Mouse (Mus musculus): ENCODE measurements at regions not wholly inside any gene's neighbourhood (a gene's known extent, or its start where the extent isn't known, plus 50 kb on each side); places are given as distances from the start of the nearest gene placed in this dataset.

GRCm38 (mm10) chr13:54285968-54286367 lies 85.2 kb upstream of the Cplx2 start:
- H3K36me3 ChIP-seq: no peaks in the 10 kb centered on the region
- H3K9me3 ChIP-seq (replicated peaks): no peaks in the 10 kb centered on the region
- WGBS: 74% methylated on average over 10 of the region's 10 CpGs
- H3K4me3 ChIP-seq (replicated peaks): no peak overlapping the region
- no peak overlapping the region for H3K4me2 ChIP-seq
- peaks cover 21% of the 10 kb centered on the region for H3K4me1 ChIP-seq
- no peak overlapping the region for H3K9ac ChIP-seq (replicated peaks)
- no peaks in the 10 kb centered on the region for H3K27me3 ChIP-seq (replicated peaks)
- ATAC-seq (ENCODE audit: low FRiP score): no peak
- H3K27ac ChIP-seq (replicated peaks): no peak overlapping the region

GRCm38 (mm10) chr13:54286616-54287015 lies 84.5 kb upstream of the Cplx2 start:
- no peak for ATAC-seq (ENCODE audit: low FRiP score)
- peaks cover 15% of the 10 kb centered on the region for H3K4me1 ChIP-seq
- no peaks in the 10 kb centered on the region for H3K27me3 ChIP-seq (replicated peaks)
- no peak overlapping the region for H3K4me3 ChIP-seq (replicated peaks)
- H3K4me2 ChIP-seq: no peak overlapping the region
- no peak overlapping the region for H3K27ac ChIP-seq (replicated peaks)
- no peak overlapping the region for H3K9ac ChIP-seq (replicated peaks)
- H3K36me3 ChIP-seq: no peaks in the 10 kb centered on the region
- WGBS: 88% methylated on average over 11 of the region's 11 CpGs
- H3K9me3 ChIP-seq (replicated peaks): no peaks in the 10 kb centered on the region

GRCm38 (mm10) chr13:54290066-54290465 lies 81.1 kb upstream of the Cplx2 start:
- Histone ChIP-seq H3K9me3 (replicated peaks) (no peaks in the 10 kb centered on the region), H3K4me3 (replicated peaks) (no peak overlapping the region), H3K4me1 (no peaks in the 10 kb centered on the region), H3K36me3 (no peaks in the 10 kb centered on the region), H3K4me2 (no peak overlapping the region), H3K9ac (replicated peaks) (no peak overlapping the region), H3K27me3 (replicated peaks) (no peaks in the 10 kb centered on the region), H3K27ac (replicated peaks) (no peak overlapping the region)
- ATAC-seq (ENCODE audit: low FRiP score): no peak
- 84% methylated on average over 9 of the region's 9 CpGs for WGBS

GRCm38 (mm10) chr13:54292394-54292793 lies 78.8 kb upstream of the Cplx2 start:
- Histone ChIP-seq H3K27ac (replicated peaks) (no peak overlapping the region), H3K36me3 (no peaks in the 10 kb centered on the region), H3K4me2 (no peak overlapping the region), H3K9me3 (replicated peaks) (no peaks in the 10 kb centered on the region), H3K9ac (replicated peaks) (no peak overlapping the region), H3K4me1 (no peaks in the 10 kb centered on the region), H3K27me3 (replicated peaks) (no peaks in the 10 kb centered on the region), H3K4me3 (replicated peaks) (no peak overlapping the region)
- 90% methylated on average over 6 of the region's 6 CpGs for WGBS
- no peak for ATAC-seq (ENCODE audit: low FRiP score)

GRCm38 (mm10) chr13:54293006-54293405 lies 78.1 kb upstream of the Cplx2 start:
- Histone ChIP-seq H3K36me3 (no peaks in the 10 kb centered on the region), H3K4me1 (peaks cover under 1% of the 10 kb centered on the region; the same call in 1 of the 2 replicates), H3K9ac (replicated peaks) (no peak overlapping the region), H3K9me3 (replicated peaks) (no peaks in the 10 kb centered on the region), H3K4me3 (replicated peaks) (no peak overlapping the region), H3K27ac (replicated peaks) (no peak overlapping the region), H3K27me3 (replicated peaks) (no peaks in the 10 kb centered on the region), H3K4me2 (no peak overlapping the region)
- no peak for ATAC-seq (ENCODE audit: low FRiP score)
- WGBS: 95% methylated on average over 3 of the region's 3 CpGs

GRCm38 (mm10) chr13:54295475-54296259 lies 75.5 kb upstream of the Cplx2 start:
- H3K4me3 ChIP-seq (replicated peaks): no peak overlapping the region
- no peak overlapping the region for H3K27ac ChIP-seq (replicated peaks)
- no peaks in the 10 kb centered on the region for H3K36me3 ChIP-seq
- no peaks in the 10 kb centered on the region for H3K9me3 ChIP-seq (replicated peaks)
- 77% methylated on average over 5 of the region's 5 CpGs for whole genome bisulfite sequencing
- peaks cover 4% of the 10 kb centered on the region; the same call in 1 of the 2 replicates for H3K4me1 ChIP-seq
- no peak overlapping the region for H3K9ac ChIP-seq (replicated peaks)
- no peak for ATAC-seq (ENCODE audit: low FRiP score)
- H3K4me2 ChIP-seq: no peak overlapping the region
- no peaks in the 10 kb centered on the region for H3K27me3 ChIP-seq (replicated peaks)

- no peak overlapping the region for H3K27ac ChIP-seq (replicated peaks)
- peaks cover 4% of the 10 kb centered on the region; the same call in 1 of the 2 replicates for H3K4me1 ChIP-seq
- no peaks in the 10 kb centered on the region for H3K27me3 ChIP-seq (replicated peaks)
- WGBS: 41% methylated on average over 1 of the region's 1 CpGs
- H3K36me3 ChIP-seq: no peaks in the 10 kb centered on the region
- H3K4me3 ChIP-seq (replicated peaks): no peak overlapping the region
- no peak for ATAC-seq (ENCODE audit: low FRiP score)
- no peak overlapping the region for H3K4me2 ChIP-seq
- H3K9me3 ChIP-seq (replicated peaks): no peaks in the 10 kb centered on the region
- no peak overlapping the region for H3K9ac ChIP-seq (replicated peaks)
Observed at GRCm38 (mm10) chr13:54296260-54296555, 74.9 kb upstream of the Cplx2 start.

- Histone ChIP-seq H3K9me3 (replicated peaks) (no peaks in the 10 kb centered on the region), H3K4me3 (replicated peaks) (no peak overlapping the region), H3K36me3 (no peaks in the 10 kb centered on the region), H3K4me1 (peaks cover 22% of the 10 kb centered on the region), H3K27me3 (replicated peaks) (no peaks in the 10 kb centered on the region), H3K4me2 (no peak overlapping the region), H3K27ac (replicated peaks) (no peak overlapping the region), H3K9ac (replicated peaks) (no peak overlapping the region)
- WGBS: 51% methylated on average over 8 of the region's 8 CpGs
- ATAC-seq (ENCODE audit: low FRiP score): no peak
Observed at GRCm38 (mm10) chr13:54298851-54299250, 72.3 kb upstream of the Cplx2 start.

GRCm38 (mm10) chr13:54299295-54299694 lies 71.9 kb upstream of the Cplx2 start:
- Histone ChIP-seq H3K27ac (replicated peaks) (no peak overlapping the region), H3K4me1 (peaks cover 26% of the 10 kb centered on the region), H3K4me3 (replicated peaks) (no peak overlapping the region), H3K27me3 (replicated peaks) (no peaks in the 10 kb centered on the region), H3K4me2 (no peak overlapping the region), H3K9me3 (replicated peaks) (no peaks in the 10 kb centered on the region), H3K9ac (replicated peaks) (no peak overlapping the region), H3K36me3 (no peaks in the 10 kb centered on the region)
- WGBS: 92% methylated on average over 5 of the region's 5 CpGs
- ATAC-seq (ENCODE audit: low FRiP score): no peak

GRCm38 (mm10) chr13:54301110-54301509 lies 70.0 kb upstream of the Cplx2 start:
- Histone ChIP-seq H3K4me3 (replicated peaks) (no peak overlapping the region), H3K9ac (replicated peaks) (no peak overlapping the region), H3K4me1 (peaks cover 30% of the 10 kb centered on the region), H3K36me3 (no peaks in the 10 kb centered on the region), H3K27me3 (replicated peaks) (no peaks in the 10 kb centered on the region), H3K27ac (replicated peaks) (no peak overlapping the region), H3K9me3 (replicated peaks) (no peaks in the 10 kb centered on the region), H3K4me2 (no peak overlapping the region)
- no peak for ATAC-seq (ENCODE audit: low FRiP score)
- 73% methylated on average over 1 of the region's 1 CpGs for WGBS

- H3K27ac ChIP-seq (replicated peaks): peak overlapping the region; percentile 98
- no peaks in the 10 kb centered on the region for H3K9me3 ChIP-seq (replicated peaks)
- no peaks in the 10 kb centered on the region for H3K27me3 ChIP-seq (replicated peaks)
- WGBS: 28% methylated on average over 6 of the region's 6 CpGs
- H3K4me2 ChIP-seq: peak overlapping the region; percentile 96
- H3K9ac ChIP-seq (replicated peaks): no peak overlapping the region
- no peak for ATAC-seq (ENCODE audit: low FRiP score)
- peaks cover 30% of the 10 kb centered on the region for H3K4me1 ChIP-seq
- 0 out of 2 replicates have a peak overlapping the region, but pooled peaks have one; percentile 74 for H3K4me3 ChIP-seq (replicated peaks)
- no peaks in the 10 kb centered on the region for H3K36me3 ChIP-seq
Observed at GRCm38 (mm10) chr13:54301677-54302076, 69.5 kb upstream of the Cplx2 start.

GRCm38 (mm10) chr13:54302351-54303070 lies 68.6 kb upstream of the Cplx2 start:
- Histone ChIP-seq H3K27me3 (replicated peaks) (no peaks in the 10 kb centered on the region), H3K4me3 (replicated peaks) (peak overlapping the region; percentile 74), H3K36me3 (no peaks in the 10 kb centered on the region), H3K4me1 (peaks cover 34% of the 10 kb centered on the region), H3K4me2 (peak overlapping the region; percentile 96), H3K9ac (replicated peaks) (peak overlapping the region; percentile 96), H3K9me3 (replicated peaks) (no peaks in the 10 kb centered on the region), H3K27ac (replicated peaks) (peak overlapping the region; percentile 98)
- WGBS: under 1% methylated on average over 25 of the region's 58 CpGs
- ATAC-seq (ENCODE audit: low FRiP score): peak; percentile 67
